Mouse (Mus musculus): Measurements from ENCODE around the gene Cars2. TPM values are rescaled to one million over a fixed set of nuclear protein-coding genes. Genes with fewer than 3 reads are reported as not detected.

Cars2 gene
- polyA plus RNA-seq, 1 experiment from 2014 or later = 23.8 TPM

Other genes with a start within 250 kb of the Cars2 start
- 28.6 and 39.1 TPM in 2 replicates for gene Col4a2, start 238.0 kb downstream of the Cars2 start, polyA plus RNA-seq (2015; fragmentation: Nextera tagmentation; extraction: Ambion mirVana)
- gene Col4a1, start 238.0 kb downstream of the Cars2 start, polyA plus RNA-seq (2015; fragmentation: Nextera tagmentation; extraction: Ambion mirVana) = 61.4 and 83.4 TPM in 2 replicates
- 0.28 and 0.36 TPM in 2 replicates for gene Rab20, start 72.1 kb downstream of the Cars2 start, polyA plus RNA-seq (2015; fragmentation: Nextera tagmentation; extraction: Ambion mirVana)
- gene Naxd, start 53.3 kb downstream of the Cars2 start, polyA plus RNA-seq (2015; fragmentation: Nextera tagmentation; extraction: Ambion mirVana) = 151 and 158 TPM in 2 replicates
- gene Ing1, start 4.8 kb upstream of the Cars2 start, polyA plus RNA-seq (2015; fragmentation: Nextera tagmentation; extraction: Ambion mirVana) = 46.1 and 46.7 TPM in 2 replicates
- 100 TPM in 2 replicates for gene Ankrd10, start 85.0 kb upstream of the Cars2 start, polyA plus RNA-seq (2015; fragmentation: Nextera tagmentation; extraction: Ambion mirVana)
- 0.12 TPM in 1 of 2 replicates, not detected in the other for gene 1700016D06Rik, start 150.3 kb upstream of the Cars2 start, polyA plus RNA-seq (2015; fragmentation: Nextera tagmentation; extraction: Ambion mirVana)
- 60.8 and 66.3 TPM in 2 replicates for gene Arhgef7, start 176.9 kb upstream of the Cars2 start, polyA plus RNA-seq (2015; fragmentation: Nextera tagmentation; extraction: Ambion mirVana)

Data from midbrain, embryonic 13.5 days (tissue).